Mouse (Mus musculus) neural tube, embryonic 15.5 days (tissue): ENCODE results near the gene Gm49325. TPM values are rescaled to one million over a fixed set of nuclear protein-coding genes. Genes with fewer than 3 reads are reported as not detected.
A peak's percentile ranks its signal among the peaks of the same experiment; 100 is the strongest.

Experiments used
- ATAC-seq: fragments of 200-750 bp; cut with Nextera tagmentation; 2 replicates; pipeline ENCODE4 v1.8.0; 2017; ENCODE audit warnings: mild to moderate bottlenecking, moderate TSS enrichment, moderate library complexity; ENCODE audit not compliant: low FRiP score
- H3K27ac ChIP-seq: fragments of 300-500 bp; sonication (generic); replicated peaks from 2 replicates; pipeline ENCODE4 v1.5.1; 2015; ENCODE audit warnings: mild to moderate bottlenecking, inconsistent platforms
- H3K27me3 ChIP-seq: fragments of 300-500 bp; sonication (generic); replicated peaks from 2 replicates; pipeline ENCODE4 v1.6.1; 2015; ENCODE audit warnings: inconsistent platforms
- H3K36me3 ChIP-seq: fragments of 300-500 bp; sonication (generic); 2 replicates; pipeline ENCODE4 v1.6.1; 2015; ENCODE audit warnings: inconsistent platforms
- H3K4me1 ChIP-seq: fragments of 300-500 bp; sonication (generic); 2 replicates; pipeline ENCODE4 v1.6.1; 2015; ENCODE audit warnings: inconsistent platforms
- H3K4me2 ChIP-seq: fragments of 300-500 bp; sonication (generic); 2 replicates; pipeline ENCODE4 v1.6.1; 2015; ENCODE audit warnings: inconsistent platforms, mild to moderate bottlenecking, moderate library complexity
- H3K4me3 ChIP-seq: fragments of 300-500 bp; sonication (generic); replicated peaks from 2 replicates; pipeline ENCODE4 v1.5.1; 2015; ENCODE audit warnings: mild to moderate bottlenecking, inconsistent platforms
- H3K9ac ChIP-seq: fragments of 300-500 bp; sonication (generic); replicated peaks from 2 replicates; pipeline ENCODE4 v1.6.1; 2015; ENCODE audit warnings: mild to moderate bottlenecking, inconsistent platforms
- H3K9me3 ChIP-seq: fragments of 300-500 bp; sonication (generic); replicated peaks from 2 replicates; pipeline ENCODE4 v1.6.1; 2016; ENCODE audit warnings: inconsistent platforms
- WGBS: fragments of 180-500 bp; shearing (Covaris S2); methylation state at CpG from one replicate; pipeline ENCODE4 v1.1.7; 2015; ENCODE audit warnings: mixed read lengths; 5-methylcytosine and 5-hydroxymethylcytosine counted together
- polyA plus RNA-seq: library from polyadenylated mRNA; unstranded; fragments of >200 nt; fragmentation: Nextera tagmentation; extraction: Ambion mirVana; gene quantifications from 2 replicates; pipeline ENCODE4 v1.2.1, GENCODE M21; 2015

Gene Gm49325
- polyA plus RNA-seq, 1 experiment from 2014 or later: 2.4 TPM

GRCm38 (mm10) chr10:77629163-77629562, 23.2 kb downstream of the Gm49325 start:
- ATAC-seq: no peak
- peaks cover 33% of the 10 kb centered on the region for H3K4me1 ChIP-seq
- H3K4me2 ChIP-seq: no peak overlapping the region
- no peak overlapping the region for H3K27ac ChIP-seq
- peaks cover 13% of the 10 kb centered on the region; the same call in 1 of the 2 replicates for H3K36me3 ChIP-seq
- WGBS: 80% methylated on average over 3 of the region's 3 CpGs
- no peaks in the 10 kb centered on the region for H3K9me3 ChIP-seq
- H3K9ac ChIP-seq: no peak overlapping the region; the same call in 1 of the 2 replicates
- no peaks in the 10 kb centered on the region for H3K27me3 ChIP-seq
- no peak overlapping the region for H3K4me3 ChIP-seq

DNA sequence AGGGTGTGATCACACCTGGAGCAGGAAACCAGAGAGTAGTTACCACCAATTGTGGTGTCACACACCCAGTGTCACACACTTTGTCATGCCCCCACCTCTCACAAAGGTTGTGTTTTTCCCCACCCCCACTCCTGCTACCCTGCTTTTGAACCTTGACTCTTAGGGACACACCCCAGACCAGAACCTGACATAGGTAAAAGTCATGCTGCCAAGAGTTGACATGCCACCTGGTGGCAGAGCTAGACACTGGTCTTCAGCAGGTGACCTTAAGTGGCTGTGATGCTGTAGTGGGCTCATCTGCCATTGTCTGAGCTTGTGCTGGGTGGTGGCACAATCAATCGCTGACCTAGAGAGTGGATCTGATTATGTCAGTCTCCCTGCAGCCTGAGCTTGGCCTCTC, 24.0 kb downstream of the Gm49325 start:
- Histone ChIP-seq H3K27ac (no peak overlapping the region), H3K36me3 (peaks cover 13% of the 10 kb centered on the region; the same call in 1 of the 2 replicates), H3K4me2 (no peak overlapping the region), H3K27me3 (no peaks in the 10 kb centered on the region), H3K9me3 (no peaks in the 10 kb centered on the region), H3K4me3 (no peak overlapping the region), H3K4me1 (peaks cover 30% of the 10 kb centered on the region), H3K9ac (no peak overlapping the region)
- ATAC-seq: no peak
- 93% methylated on average over 1 of the region's 1 CpGs for WGBS

- ATAC-seq: no peak
- Histone ChIP-seq H3K9me3 (no peaks in the 10 kb centered on the region), H3K4me1 (peaks cover 14% of the 10 kb centered on the region), H3K9ac (no peak overlapping the region), H3K27me3 (no peaks in the 10 kb centered on the region), H3K36me3 (peaks cover 23% of the 10 kb centered on the region; the same call in 1 of the 2 replicates), H3K4me3 (no peak overlapping the region), H3K27ac (peak overlapping the region; percentile 45; the same call in 1 of the 2 replicates), H3K4me2 (no peak overlapping the region)
- WGBS: 85% methylated on average over 6 of the region's 6 CpGs
These were observed 28.0 kb downstream of the Gm49325 start for GRCm38 (mm10) chr10:77634016-77634415.

DNA sequence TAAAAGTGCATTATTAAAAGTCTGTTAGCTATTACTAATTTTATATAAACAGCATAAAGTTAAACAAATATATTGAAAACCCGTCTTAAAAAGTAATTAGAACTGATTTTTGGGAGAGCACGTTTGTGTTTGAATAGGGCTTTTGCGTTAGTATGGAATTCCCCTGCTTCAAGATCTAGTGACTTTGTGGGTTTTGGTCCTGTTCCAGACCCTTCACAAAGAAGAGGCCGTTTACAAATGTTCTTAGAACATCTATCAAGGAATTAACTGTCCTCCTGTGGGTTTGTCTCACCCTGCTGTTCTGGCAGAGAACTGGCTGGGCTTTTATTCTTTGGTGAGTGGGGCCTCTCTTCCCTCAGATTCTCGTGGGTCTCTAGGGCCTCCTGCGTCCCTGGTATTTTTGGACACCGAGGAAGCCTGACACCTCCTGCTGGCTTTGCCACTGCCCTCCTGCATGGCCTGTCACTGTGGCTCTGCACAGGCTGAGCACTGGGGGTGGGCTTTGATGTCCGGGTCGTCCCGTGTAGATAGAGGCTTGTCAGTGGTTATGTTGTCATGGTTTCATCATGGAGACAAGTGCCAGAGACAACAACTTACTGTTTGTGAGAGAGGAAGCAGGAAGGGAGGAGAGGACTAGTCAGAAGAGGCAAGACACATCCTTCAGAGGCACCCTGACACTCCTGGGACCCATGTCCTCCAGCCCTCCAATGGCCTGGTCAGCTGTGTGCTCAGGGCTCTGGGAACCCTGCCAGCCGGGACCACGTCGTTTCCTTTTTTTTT, 28.6 kb downstream of the Gm49325 start:
- ATAC-seq: peak; percentile 61
- peaks cover 24% of the 10 kb centered on the region for H3K36me3 ChIP-seq
- H3K9ac ChIP-seq: no peak overlapping the region
- H3K4me2 ChIP-seq: no peak overlapping the region
- H3K27me3 ChIP-seq: no peaks in the 10 kb centered on the region
- peaks cover 14% of the 10 kb centered on the region for H3K4me1 ChIP-seq
- WGBS: 50% methylated on average over 13 of the region's 13 CpGs
- H3K4me3 ChIP-seq: no peak overlapping the region
- H3K27ac ChIP-seq: peak overlapping the region; percentile 65
- no peaks in the 10 kb centered on the region for H3K9me3 ChIP-seq

- no peak for ATAC-seq
- H3K9me3 ChIP-seq: no peaks in the 10 kb centered on the region
- no peak overlapping the region for H3K4me3 ChIP-seq
- WGBS: 94% methylated on average over 7 of the region's 7 CpGs
- peaks cover 36% of the 10 kb centered on the region for H3K36me3 ChIP-seq
- H3K4me2 ChIP-seq: no peak overlapping the region
- H3K27me3 ChIP-seq: no peaks in the 10 kb centered on the region
- peaks cover 14% of the 10 kb centered on the region for H3K4me1 ChIP-seq
- H3K27ac ChIP-seq: no peak overlapping the region
- H3K9ac ChIP-seq: no peak overlapping the region
These were observed 30.4 kb downstream of the Gm49325 start for GRCm38 (mm10) chr10:77636234-77636922.

- WGBS: 78% methylated on average over 6 of the region's 6 CpGs
- Histone ChIP-seq H3K9me3 (no peaks in the 10 kb centered on the region), H3K4me2 (no peak overlapping the region), H3K4me1 (peaks cover 13% of the 10 kb centered on the region), H3K4me3 (no peak overlapping the region), H3K27me3 (no peaks in the 10 kb centered on the region), H3K36me3 (peaks cover 45% of the 10 kb centered on the region), H3K27ac (no peak overlapping the region), H3K9ac (no peak overlapping the region)
- ATAC-seq: no peak
These were observed 33.0 kb downstream of the Gm49325 start for GRCm38 (mm10) chr10:77638956-77639355.

- H3K4me3 ChIP-seq: no peak overlapping the region
- H3K36me3 ChIP-seq: peaks cover 65% of the 10 kb centered on the region
- no peaks in the 10 kb centered on the region for H3K27me3 ChIP-seq
- no peaks in the 10 kb centered on the region for H3K9me3 ChIP-seq
- H3K27ac ChIP-seq: no peak overlapping the region
- peak; percentile 31; the same call in 1 of the 2 replicates for ATAC-seq
- 0 out of 2 replicates have a peak, but pooled peaks cover 5% of the 10 kb centered on the region for H3K4me1 ChIP-seq
- no peak overlapping the region for H3K9ac ChIP-seq
- H3K4me2 ChIP-seq: no peak overlapping the region
- WGBS: 76% methylated on average over 7 of the region's 7 CpGs
These were observed 37.2 kb downstream of the Gm49325 start for GRCm38 (mm10) chr10:77643160-77643559.

- no peak overlapping the region for H3K4me2 ChIP-seq
- ATAC-seq: no peak
- H3K4me3 ChIP-seq: no peak overlapping the region
- 92% methylated on average over 5 of the region's 5 CpGs for WGBS
- peaks cover 10% of the 10 kb centered on the region for H3K4me1 ChIP-seq
- H3K36me3 ChIP-seq: peaks cover 56% of the 10 kb centered on the region
- H3K27ac ChIP-seq: no peak overlapping the region
- no peaks in the 10 kb centered on the region for H3K9me3 ChIP-seq
- no peak overlapping the region for H3K9ac ChIP-seq
- H3K27me3 ChIP-seq: no peaks in the 10 kb centered on the region
These were observed 39.6 kb downstream of the Gm49325 start for GRCm38 (mm10) chr10:77645571-77645970.

- Histone ChIP-seq H3K4me2 (no peak overlapping the region), H3K36me3 (peaks cover 41% of the 10 kb centered on the region), H3K9me3 (no peaks in the 10 kb centered on the region), H3K9ac (no peak overlapping the region), H3K27me3 (no peaks in the 10 kb centered on the region), H3K27ac (no peak overlapping the region), H3K4me1 (peaks cover 10% of the 10 kb centered on the region), H3K4me3 (no peak overlapping the region)
- ATAC-seq: no peak
- WGBS: 88% methylated on average over 1 of the region's 1 CpGs
These were observed 41.5 kb downstream of the Gm49325 start for GRCm38 (mm10) chr10:77647461-77647860.

DNA sequence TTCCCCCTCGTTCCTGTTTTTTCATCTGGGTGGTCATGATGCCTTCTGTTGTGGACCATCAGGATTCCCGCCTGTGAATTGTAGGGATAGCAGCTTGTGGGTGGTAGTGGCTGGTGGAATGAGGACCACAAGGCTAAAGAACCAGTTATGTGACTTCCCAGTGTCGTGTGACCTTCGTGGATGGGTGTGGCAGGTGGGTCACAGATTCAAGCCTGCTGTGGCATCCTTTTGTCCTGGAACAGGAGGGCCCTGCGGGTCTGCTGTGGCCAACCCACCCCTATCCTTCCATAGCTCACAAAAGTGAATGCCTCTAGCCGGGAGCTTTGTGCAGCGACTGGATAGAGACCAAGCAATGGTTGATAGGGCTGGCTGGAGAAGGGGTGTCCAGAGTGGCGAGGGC, 41.9 kb downstream of the Gm49325 start:
- ATAC-seq: no peak
- H3K4me1 ChIP-seq: peaks cover 10% of the 10 kb centered on the region
- no peak overlapping the region for H3K27ac ChIP-seq
- no peak overlapping the region for H3K9ac ChIP-seq
- H3K9me3 ChIP-seq: no peaks in the 10 kb centered on the region
- H3K4me3 ChIP-seq: no peak overlapping the region
- H3K4me2 ChIP-seq: no peak overlapping the region
- peaks cover 38% of the 10 kb centered on the region for H3K36me3 ChIP-seq
- no peaks in the 10 kb centered on the region for H3K27me3 ChIP-seq
- WGBS: 88% methylated on average over 8 of the region's 8 CpGs

GRCm38 (mm10) chr10:77652046-77652445, 46.0 kb downstream of the Gm49325 start:
- no peaks in the 10 kb centered on the region for H3K9me3 ChIP-seq
- no peak overlapping the region for H3K4me3 ChIP-seq
- H3K4me1 ChIP-seq: peaks cover 10% of the 10 kb centered on the region
- no peaks in the 10 kb centered on the region for H3K27me3 ChIP-seq
- ATAC-seq: no peak
- 84% methylated on average over 9 of the region's 9 CpGs for WGBS
- no peak overlapping the region for H3K9ac ChIP-seq
- H3K27ac ChIP-seq: no peak overlapping the region
- no peaks in the 10 kb centered on the region for H3K36me3 ChIP-seq
- no peak overlapping the region for H3K4me2 ChIP-seq
